Mouse (Mus musculus) NIH3T3 (cell line): ENCODE data around the gene Dnah11.
"Not testable (repeated sequence)": the region's sequence is repeated elsewhere in the genome, so short reads cannot be mapped to it uniquely, and the experiment has no call there.

Source experiments
- DNase-seq: peaks from one replicate; pipeline ENCODE4 v3.0.0-alpha.2; 2012; ENCODE audit warnings: low read depth

The Dnah11 gene

GRCm38 (mm10) chr12:117973712-117974111, 225.1 kb downstream of the Dnah11 start:
- DNase-seq: no peak

- DNase-seq: no peak
These were observed 236.1 kb downstream of the Dnah11 start for GRCm38 (mm10) chr12:117962698-117963097.

GRCm38 (mm10) chr12:117959213-117959612, 239.6 kb downstream of the Dnah11 start:
- DNase-seq: no peak

GRCm38 (mm10) chr12:117946823-117947704, 251.8 kb downstream of the Dnah11 start:
- DNase-seq: no peak

GRCm38 (mm10) chr12:117941947-117942346, 256.9 kb downstream of the Dnah11 start:
- no peak for DNase-seq

GRCm38 (mm10) chr12:117938214-117938613, 260.6 kb downstream of the Dnah11 start:
- DNase-seq: no peak

GRCm38 (mm10) chr12:117932026-117932425, 266.8 kb downstream of the Dnah11 start:
- no peak for DNase-seq

GRCm38 (mm10) chr12:117929768-117930167, 269.1 kb downstream of the Dnah11 start:
- DNase-seq: no peak

GRCm38 (mm10) chr12:117915826-117916588, 282.8 kb downstream of the Dnah11 start:
- DNase-seq: no peak

GRCm38 (mm10) chr12:117914613-117915245, 284.1 kb downstream of the Dnah11 start:
- DNase-seq: no peak

- no peak for DNase-seq
These were observed 287.4 kb downstream of the Dnah11 start for GRCm38 (mm10) chr12:117911396-117911795.

- DNase-seq: not testable (repeated sequence)
These were observed 293.5 kb downstream of the Dnah11 start for GRCm38 (mm10) chr12:117905232-117905840.

- DNase-seq: no peak
These were observed 295.2 kb downstream of the Dnah11 start for GRCm38 (mm10) chr12:117903671-117904070.

- not testable (repeated sequence) for DNase-seq
These were observed 297.5 kb downstream of the Dnah11 start for GRCm38 (mm10) chr12:117901352-117901751.

GRCm38 (mm10) chr12:117900798-117901197, 298.0 kb downstream of the Dnah11 start:
- not testable (repeated sequence) for DNase-seq

- DNase-seq: no peak
These were observed 311.4 kb downstream of the Dnah11 start for GRCm38 (mm10) chr12:117887422-117887821.

- DNase-seq: no peak
These were observed 314.2 kb downstream of the Dnah11 start for GRCm38 (mm10) chr12:117884627-117885026.

- no peak for DNase-seq
These were observed 320.5 kb downstream of the Dnah11 start for GRCm38 (mm10) chr12:117878341-117878740.

GRCm38 (mm10) chr12:117872265-117872664, 326.6 kb downstream of the Dnah11 start:
- peak; percentile 23 for DNase-seq

- DNase-seq: peak; percentile 36
These were observed 330.9 kb downstream of the Dnah11 start for GRCm38 (mm10) chr12:117867708-117868564.

- no peak for DNase-seq
These were observed 336.2 kb downstream of the Dnah11 start for GRCm38 (mm10) chr12:117862655-117863054.
